Mouse (Mus musculus) erythroblast, adult 5-6 weeks (primary cell): ENCODE results near the gene Foxp4. TPM values are rescaled to one million over a fixed set of nuclear protein-coding genes. Genes with fewer than 3 reads are reported as not detected.

Experiments
- ATAC-seq: replicated peaks from 2 replicates; pipeline ENCODE4 v1.8.0; 2016; ENCODE audit warnings: moderate number of reproducible peaks, mild to moderate bottlenecking, moderate TSS enrichment, inconsistent platforms; ENCODE audit not compliant: poor library complexity, low FRiP score, severe bottlenecking
- total RNA-seq, 2 experiments: library from RNA; stranded (forward) in 1 of 2; stranded (reverse) in 1 of 2; fragments of 150-400 nt in 1 of 2; fragments of 200-764, 138-1000 nt in 1 of 2; gene quantifications; 2 replicates each; pipeline versions ENCODE4 v1.2.3 to v1.2.4; 2015 to 2017; ENCODE audit warnings: low replicate concordance in 2 of 2

Gene Foxp4
- total RNA-seq (2015; ENCODE audit: low replicate concordance) (1.2 and 4.0 TPM in 2 replicates), total RNA-seq (2017; ENCODE audit: low replicate concordance) (0.51 and 0.70 TPM in 2 replicates)

DNA sequence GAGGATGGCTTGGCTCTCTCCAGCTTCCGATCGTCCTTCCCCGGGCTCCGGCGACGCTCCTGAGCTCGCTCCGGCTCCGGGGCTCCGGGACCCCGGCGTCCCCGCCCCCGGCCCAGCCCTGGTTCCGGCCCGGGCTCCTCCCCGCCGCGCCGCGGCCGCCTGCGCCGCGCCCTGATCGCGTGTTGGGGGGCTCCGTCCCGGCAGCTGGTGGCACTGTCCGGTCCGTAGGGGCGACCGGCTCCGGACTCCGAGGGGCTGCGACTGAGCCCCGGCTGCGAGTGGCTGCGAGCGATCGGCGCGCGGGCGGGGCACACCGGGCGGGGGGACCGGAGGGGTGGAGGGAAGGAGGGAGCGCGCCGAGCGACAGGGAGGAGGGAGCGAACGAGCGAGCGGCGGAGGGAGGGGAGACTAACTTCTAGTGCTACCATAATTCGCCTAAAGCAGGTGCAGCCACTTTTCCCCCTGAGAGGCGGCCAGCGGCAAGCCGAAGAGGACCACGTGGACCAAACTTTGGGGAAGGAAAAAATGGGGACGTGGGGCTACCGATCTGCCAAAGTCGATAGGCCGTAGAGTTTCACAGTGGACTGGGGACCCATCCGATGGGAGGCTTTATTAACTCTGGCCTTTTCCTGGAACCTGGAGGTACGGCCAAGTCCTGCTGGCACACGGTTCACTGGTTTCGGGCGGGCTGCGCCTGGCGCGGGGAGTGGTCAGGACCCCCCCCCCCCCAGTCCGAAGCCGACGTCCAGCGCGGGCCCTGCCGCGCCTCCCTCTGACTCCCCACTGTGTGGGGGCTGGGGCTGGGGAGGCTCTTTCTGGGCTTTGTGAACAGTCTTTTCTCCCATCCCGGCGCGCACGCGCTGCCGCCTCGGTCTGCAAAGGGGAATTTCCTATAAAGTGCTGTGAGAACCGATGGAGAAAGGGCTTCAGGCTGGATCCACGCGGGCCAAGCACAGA is at the start of gene Foxp4:
Gene Foxp4 (minus strand): TSS at position 263 of the 957 bp plus-strand sequence.
- ATAC-seq = no peak

DNA sequence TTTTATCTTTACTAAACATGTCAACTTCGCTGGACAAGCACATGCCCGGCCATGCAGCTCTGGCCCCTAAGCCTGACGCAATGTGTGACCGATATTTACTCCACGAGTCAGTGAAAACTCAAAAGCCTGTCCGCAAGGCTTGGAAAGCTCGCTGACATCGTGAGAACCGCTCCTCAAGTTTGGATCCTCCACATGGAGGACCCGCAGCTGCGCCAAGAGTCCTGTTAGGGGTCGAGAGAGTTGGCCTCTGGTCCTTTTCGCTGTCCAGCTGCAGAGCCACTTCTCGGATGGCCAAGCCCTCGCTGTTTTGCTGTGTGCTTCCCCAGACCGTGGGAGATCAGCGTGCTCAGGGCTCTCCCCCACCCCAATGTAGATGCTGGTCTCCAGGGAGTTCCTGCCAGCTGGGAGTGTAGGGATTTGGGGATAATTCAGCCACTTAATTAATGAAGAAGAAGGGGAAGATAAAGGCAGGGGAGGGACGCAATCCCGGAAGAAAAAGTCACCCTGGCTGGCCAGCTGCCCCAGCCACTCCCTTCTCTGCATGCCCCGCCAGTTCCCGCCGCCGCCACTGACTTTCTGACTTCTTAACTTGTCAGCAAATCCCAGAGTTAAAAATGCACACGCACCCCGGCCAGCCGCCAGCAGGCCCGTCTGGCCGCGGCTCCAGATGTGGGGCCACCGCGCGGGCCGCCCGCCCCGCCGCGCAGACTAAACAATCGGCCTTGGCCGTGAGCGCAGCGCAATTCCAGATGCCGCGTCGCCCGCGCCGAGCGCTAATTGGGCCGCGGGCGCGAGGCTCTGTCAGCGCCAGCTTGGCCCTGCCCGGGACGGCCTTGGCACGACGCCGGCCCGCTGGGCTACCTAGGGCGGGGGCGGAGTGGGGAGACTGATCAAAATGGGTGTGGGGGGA is 49.4 kb upstream of the Foxp4 start:
- no peak for ATAC-seq

DNA sequence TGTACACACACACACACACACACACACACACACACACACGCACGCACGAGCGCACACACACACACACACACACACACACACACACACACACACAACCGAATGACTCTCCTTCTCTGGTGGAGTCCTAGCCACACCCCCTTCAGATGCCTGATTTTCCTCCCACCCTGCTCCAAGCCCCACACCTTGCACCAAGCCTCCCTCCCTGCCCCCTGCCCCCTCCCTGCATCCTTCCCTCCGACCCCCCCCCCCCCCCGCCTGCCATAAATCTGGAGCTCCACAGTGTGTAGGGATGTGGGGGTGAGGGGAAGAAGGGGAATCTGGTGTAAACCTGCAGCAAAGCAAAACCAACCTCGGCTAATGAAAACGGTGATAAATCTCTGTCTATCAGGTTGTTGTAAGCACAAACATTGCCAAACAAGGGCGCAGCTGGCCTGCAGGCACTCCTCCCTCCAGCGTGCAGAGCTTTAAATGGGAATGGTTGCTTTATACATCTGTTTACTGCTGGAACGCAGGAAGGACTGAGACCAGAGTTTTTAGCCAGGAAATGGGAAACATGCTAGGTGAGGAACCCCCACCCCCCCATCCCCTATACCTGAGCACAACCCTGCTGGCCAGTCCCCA is 41.5 kb upstream of the Foxp4 start:
- ATAC-seq = no peak

DNA sequence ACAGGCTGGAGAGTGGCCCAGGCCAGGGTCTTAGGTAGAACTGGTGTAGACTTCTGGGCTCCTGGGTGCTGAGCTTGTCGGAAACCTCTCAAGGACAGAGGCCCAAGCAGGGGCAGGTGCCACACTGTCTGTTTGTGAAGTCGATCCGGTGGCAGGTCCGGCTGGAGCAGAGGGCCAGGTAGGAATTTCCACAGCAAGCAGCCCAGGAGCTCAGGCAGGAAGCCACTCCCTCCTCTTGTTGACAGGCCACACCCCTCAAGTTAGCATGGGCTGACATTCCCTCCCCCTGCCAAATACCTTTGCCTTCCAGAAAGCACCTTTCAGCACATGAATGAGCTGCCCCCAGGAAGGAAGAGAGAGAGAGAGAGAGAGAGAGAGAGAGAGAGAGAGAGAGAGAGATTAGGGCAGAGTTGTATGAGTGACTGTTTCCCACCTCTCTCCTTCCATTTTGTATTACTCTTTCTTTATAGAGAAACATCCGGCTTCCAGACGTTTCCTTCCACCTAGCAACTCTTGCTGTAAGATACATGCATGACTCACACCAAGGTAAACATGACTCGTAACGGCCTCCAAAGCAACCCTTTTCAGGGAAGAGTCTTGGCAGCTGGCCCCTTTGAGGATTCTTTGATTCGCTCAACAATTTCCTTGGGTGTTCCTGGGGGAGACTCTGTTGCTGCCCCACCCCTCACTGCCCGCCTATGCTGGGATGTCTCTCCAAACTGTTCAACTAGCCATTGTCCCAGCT is 33.8 kb upstream of the Foxp4 start:
- no peak for ATAC-seq

DNA sequence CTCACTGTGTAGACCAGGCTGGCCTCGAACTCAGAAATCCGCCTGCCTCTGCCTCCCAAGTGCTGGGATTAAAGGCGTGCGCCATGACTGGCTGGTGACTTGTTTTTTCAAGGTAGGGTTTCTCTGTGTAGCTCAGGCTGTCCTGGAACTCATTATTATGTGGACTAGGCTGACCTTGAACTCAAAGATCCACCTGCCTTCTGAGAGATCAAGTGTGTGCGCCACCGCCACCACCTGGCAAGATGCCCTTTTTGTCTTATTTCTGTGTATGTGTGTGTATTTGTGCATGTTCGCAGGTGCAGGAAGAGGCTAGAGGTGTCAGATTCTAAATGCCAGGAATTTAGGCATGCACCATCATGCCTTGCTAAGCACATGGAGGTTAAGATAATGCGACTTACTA is 32.0 kb upstream of the Foxp4 start:
- ATAC-seq = no peak

DNA sequence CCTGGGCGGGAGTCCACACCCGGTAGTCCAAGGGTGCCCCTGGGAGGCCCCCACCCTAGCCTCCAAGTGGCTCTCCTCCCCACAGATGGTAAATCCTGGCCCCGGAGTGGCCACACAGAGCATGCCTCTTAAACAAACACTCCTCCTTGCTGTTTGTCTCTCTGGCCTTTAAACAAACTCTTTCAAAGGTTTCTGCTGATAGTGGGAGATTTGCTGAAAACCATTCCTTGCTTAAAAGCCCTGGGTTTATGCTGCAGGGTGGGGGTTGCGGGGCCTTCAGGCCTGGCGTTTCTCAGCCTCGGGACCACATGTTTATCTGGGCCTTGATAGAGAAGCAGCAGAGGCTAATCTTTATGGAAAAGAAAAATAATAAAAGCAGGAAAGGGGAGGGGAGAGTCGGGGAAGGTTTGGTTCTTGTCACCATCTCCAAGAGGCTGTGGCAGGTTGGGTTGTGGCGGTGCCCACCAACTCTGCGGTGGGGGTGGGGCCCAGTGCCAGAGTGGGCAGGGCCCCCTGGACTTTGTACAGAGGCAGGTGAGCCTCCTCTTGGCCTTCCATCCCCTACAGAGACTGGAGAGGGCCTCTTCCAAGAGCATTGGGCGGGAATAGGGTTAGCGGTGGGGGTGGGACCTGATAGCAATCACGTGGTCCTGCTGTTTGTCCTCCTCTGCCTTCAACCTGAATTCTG is 30.8 kb upstream of the Foxp4 start:
- ATAC-seq = no peak

DNA sequence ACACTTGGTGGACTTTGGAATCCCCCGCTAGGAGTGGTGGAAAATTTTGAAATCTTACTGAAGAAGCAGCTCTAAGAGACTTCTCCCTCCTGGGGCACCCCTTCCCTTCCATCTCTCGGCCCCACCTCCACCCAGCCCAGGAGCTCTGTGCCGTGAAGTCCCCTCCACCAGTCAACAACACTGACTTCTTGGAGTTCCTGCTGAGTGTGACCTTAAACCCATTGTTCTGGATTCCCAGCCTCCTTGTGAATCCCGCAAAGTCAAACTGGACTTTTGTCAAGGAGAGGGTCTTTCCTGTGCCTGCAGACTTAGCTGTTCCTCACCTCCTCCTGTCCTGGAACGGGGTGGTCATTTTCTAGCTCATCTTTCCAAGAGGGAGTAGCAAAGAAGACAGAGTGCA is 28.8 kb upstream of the Foxp4 start:
- ATAC-seq = no peak

DNA sequence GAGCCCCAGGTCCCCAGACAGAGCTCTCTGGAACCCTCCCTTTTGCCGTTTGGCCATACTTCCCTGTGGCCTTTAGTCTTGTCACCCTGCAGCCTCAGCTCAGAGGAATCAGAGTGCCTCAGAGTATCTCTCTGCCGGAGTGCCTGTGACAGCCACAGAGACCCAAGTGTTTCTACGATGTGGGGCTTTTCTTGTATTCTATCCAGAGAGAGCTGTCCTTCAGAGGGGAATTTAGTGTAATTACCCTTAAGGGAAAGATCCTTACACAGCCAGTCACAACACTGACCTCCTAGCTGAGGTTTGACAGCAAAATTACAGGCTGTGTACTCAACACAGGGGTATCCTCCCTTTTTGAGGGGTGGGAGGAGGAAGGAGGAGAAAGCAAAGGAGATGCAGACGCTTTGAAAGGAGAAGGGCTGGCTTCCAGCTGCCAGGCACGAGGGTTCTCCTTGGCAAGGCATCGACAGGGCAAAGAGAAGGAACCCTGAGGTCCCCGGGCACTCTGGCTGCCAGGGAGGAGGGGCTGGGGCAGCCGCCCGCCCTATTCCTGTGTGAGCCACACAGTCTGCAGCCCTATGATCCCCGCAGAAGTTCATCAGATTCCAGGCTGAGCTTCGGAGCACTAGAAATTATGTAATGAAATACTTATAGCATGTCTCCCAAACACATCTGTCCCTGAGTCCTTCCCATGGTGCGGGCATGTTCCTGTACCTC is 28.1 kb upstream of the Foxp4 start:
- no peak for ATAC-seq

DNA sequence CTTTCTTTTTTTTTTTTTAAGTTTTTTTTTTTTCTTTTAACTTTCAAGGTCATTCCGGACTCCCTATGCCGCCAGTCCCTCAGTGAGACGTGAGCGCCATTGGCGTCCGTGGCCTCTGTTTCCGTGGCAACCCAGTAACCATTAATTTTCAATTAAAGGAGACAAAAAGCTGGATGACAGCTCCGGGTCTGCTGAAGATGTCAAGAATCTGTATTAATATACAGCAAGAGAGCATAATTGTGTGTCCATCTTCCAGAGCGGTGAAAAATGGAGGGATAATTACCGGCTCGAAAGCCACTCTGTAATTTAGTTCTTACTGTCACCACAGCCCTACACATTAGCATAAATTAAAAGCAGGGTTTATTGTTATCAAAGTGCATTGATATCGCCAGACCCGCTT is 27.0 kb upstream of the Foxp4 start:
- no peak for ATAC-seq

DNA sequence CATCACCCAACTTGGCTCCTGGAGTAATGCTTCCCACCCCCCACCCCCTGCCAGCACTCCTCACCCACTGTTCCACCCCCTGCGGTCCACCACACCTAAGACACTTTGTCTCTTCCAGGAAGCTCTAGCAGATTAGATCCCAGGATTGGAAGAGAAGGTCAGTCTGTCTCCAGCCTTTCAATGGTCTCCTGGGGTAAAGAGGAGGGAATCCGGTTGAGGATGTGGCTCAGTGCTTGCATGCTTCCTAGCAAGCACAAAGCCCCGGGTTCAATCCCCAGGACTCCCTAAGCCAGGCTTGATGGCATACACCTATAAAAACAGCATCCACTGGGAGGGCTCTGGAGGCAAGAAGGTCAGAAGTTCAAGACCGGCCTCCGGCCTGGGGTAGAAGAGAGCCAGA is 26.4 kb upstream of the Foxp4 start:
- ATAC-seq = no peak

DNA sequence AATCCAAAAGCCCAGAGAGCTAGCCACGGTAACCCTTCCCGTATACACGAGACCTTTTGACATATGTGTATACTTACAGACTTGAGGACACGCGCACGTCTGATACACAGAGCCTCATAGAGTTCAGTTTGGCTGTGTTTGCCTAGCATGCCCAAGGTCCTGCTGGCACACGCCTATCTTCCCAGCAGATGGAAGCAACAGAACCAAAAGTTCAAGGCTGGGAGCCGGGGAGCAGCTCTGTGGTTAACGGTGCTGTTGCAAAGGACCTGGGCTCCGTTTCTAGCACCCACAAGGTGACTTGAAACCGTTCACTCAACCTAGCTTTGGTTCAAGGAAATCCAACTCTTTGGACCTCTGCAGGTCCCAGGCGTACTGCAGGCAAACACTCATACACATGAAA is 25.0 kb upstream of the Foxp4 start:
- ATAC-seq = no peak

DNA sequence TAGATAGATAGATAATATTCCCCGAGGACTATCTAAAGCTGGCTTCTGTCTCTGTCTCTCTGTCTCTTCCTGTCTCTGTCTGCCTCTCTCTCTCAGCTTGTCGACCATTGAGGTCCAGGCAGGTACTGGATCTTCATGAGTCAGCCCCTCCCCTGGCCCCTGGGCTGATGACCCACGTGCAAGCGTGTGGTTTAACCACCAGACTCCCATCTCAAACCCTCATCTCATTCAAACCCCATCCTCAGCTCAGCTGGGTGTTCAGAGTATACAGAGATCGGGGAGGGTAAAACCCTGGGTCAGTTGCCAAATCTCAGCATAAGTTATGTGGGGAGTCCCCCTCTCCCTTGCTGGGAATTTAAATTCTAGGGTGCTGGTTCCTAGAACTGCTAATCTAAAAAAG is 24.3 kb upstream of the Foxp4 start:
- ATAC-seq = no peak

DNA sequence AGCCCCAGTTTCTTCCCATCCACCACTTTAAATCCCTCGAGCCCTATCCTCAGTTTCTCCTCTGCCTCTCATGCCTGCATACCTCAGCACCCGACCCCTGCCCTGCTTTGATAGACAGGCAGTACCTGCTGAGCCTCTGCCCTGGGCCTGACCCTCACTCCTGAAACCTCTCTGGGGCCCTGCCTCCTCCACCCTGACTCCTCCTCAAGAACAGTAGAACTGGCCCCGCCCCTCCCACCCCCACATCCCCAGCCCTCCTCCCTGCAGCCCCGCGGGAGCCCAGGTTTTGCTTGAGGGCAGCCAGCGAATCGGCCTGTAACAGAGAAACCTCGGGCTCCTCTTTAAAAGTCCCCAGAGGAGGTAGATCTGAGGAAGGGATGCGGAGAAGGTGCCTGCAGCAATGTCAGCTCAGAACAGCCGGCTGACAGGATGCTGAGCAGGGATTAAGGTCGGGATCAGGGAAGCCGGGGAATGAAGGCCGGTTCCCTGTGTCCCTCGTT is 22.5 kb upstream of the Foxp4 start:
- ATAC-seq = no peak

DNA sequence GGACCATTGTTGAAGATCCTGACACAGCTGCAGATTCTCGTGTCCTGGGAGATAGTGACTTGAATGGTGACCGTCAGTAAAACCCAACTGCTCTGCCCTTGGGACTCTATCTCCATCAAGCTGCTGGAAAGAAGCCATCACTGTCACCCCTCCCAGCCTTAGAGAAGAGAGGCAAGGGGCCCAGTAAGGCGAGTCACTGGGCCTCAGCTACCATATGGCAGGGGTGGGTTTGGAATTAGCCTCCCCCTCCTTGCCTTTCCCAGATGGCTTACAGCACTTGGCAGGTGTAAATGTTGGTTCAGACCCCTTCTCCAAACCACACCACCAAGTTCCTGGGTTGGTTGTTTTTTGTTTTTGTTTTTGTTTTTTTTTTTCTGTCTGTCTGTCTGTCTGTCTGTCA is 21.7 kb upstream of the Foxp4 start:
- no peak for ATAC-seq

DNA sequence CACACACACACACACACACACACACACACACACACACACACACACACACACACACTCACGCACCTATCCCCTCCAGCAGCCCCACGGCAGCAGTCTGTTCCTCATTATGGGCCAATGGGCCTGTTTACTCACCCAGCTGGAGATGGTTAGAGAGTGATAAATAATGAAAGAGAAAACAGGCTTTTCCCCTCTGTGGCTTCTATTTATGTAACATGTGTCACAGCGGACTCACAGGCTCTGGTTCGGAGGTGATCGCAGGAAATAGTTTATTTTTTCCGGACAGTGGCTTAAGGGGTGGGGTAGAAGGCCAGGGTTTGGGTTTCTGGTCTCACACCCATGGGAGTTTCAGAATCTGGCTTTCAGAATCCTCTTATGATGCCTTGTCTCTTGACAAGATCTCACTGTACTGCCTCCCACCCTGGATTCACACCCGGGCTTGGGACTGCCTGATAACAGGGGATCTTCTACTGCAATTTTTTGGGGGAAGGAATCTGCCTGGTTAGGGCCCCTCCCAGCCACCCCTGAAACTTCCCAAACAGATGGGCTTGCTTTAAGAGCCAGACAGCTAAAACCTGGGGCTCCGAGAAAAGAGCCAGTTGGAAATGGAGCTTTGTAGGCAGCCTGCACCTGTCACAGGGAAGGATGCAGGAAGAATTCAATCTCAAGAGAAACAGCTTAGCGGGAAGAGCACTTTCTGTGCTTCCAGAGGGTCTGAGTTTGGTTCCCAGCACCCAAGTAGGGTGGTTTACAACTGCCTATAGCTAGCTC is 18.8 kb upstream of the Foxp4 start:
- no peak for ATAC-seq

DNA sequence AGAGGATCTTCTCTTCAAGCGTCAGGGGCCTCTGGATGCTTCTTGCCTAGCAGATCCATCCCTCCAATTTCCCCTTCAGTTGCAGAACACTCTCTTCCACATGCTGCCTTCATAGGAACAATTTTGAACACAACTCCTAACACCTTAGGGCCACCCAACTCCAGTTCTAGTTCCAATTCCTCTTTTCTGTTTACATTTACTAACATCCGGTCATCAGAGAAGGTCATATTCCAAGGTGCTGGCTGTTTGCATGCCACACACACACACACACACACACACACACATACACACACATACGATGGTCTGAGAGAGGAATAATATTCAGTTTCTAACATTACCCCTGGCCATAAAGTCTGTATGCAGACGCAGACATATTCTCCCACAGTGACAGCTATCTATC is 17.6 kb upstream of the Foxp4 start:
- ATAC-seq = no peak

DNA sequence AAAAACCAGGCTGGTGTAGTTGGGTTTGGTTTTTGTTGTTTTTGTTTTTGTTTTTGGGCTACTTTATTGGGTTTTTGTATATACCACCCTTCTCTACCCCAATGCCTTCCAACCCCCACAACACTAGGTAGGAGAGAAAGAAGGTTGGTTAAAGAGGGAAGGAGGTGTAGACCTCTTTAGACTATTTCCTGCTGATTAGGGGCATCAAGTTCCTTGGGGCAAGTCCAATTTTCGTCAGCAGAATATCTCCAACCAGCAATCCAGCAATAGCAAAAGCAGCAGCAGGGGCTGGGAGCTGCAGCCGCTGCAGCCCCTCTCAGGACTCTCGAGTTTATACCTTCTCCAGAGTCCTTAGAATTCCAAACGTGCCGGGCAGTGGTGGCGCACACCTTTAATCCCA is 14.4 kb upstream of the Foxp4 start:
- ATAC-seq = no peak
